Mouse (Mus musculus): ENCODE results near the gene Atxn7l2. TPM values are rescaled to one million over a fixed set of nuclear protein-coding genes. Genes with fewer than 3 reads are reported as not detected.

The Atxn7l2 gene
- polyA plus RNA-seq, 1 experiment from 2014 or later: 21.1 TPM

GRCm38 (mm10) chr3:108166486-108167211 is 44.1 kb downstream of the Atxn7l2 start:
- peak overlapping the region; percentile 72 for H3K27ac ChIP-seq
- no peak overlapping the region for H3K9ac ChIP-seq

GRCm38 (mm10) chr3:108165532-108166315 is 45.0 kb downstream of the Atxn7l2 start:
- peak overlapping the region; percentile 68 for H3K27ac ChIP-seq
- no peaks in the 10 kb centered on the region for H3K27me3 ChIP-seq (ENCODE audit: control insufficient read depth, insufficient read depth, low read length)
- H3K4me2 ChIP-seq (replicated peaks): no peak overlapping the region
- H3K4me3 ChIP-seq (replicated peaks; ENCODE audit: low read length): no peak overlapping the region
- H3K9me3 ChIP-seq (ENCODE audit: control insufficient read depth, low read length): no peaks in the 10 kb centered on the region
- 19% methylated on average over 10 of the region's 10 CpGs for WGBS
- DNase-seq (ENCODE audit: low spot score): no peak
- 0 out of 2 replicates have a peak overlapping the region, but pooled peaks have one; percentile 4 for H3K9ac ChIP-seq
- H3K36me3 ChIP-seq (replicated peaks; ENCODE audit: control insufficient read depth, insufficient read depth): no peaks in the 10 kb centered on the region
- peak; percentile 5; the same call in 1 of the 2 replicates for ATAC-seq (ENCODE audit: low FRiP score)
- peaks cover 31% of the 10 kb centered on the region for H3K4me1 ChIP-seq (replicated peaks; ENCODE audit: control insufficient read depth, insufficient read depth, low read length)

More at GRCm38 (mm10) chr3:108166486-108167211, 44.1 kb downstream of the Atxn7l2 start:
- no peak overlapping the region for H3K4me3 ChIP-seq (replicated peaks; ENCODE audit: low read length)
- H3K36me3 ChIP-seq (replicated peaks; ENCODE audit: control insufficient read depth, insufficient read depth): no peaks in the 10 kb centered on the region
- peaks cover 31% of the 10 kb centered on the region for H3K4me1 ChIP-seq (replicated peaks; ENCODE audit: control insufficient read depth, insufficient read depth, low read length)
- 4% methylated on average over 9 of the region's 11 CpGs for WGBS
- H3K4me2 ChIP-seq (replicated peaks): no peak overlapping the region
- no peaks in the 10 kb centered on the region for H3K27me3 ChIP-seq (ENCODE audit: control insufficient read depth, insufficient read depth, low read length)
- ATAC-seq (ENCODE audit: low FRiP score): peak; percentile 61
- peak; percentile 52 for DNase-seq (ENCODE audit: low spot score)
- no peaks in the 10 kb centered on the region for H3K9me3 ChIP-seq (ENCODE audit: control insufficient read depth, low read length)

GRCm38 (mm10) chr3:108164807-108165206 is 45.9 kb downstream of the Atxn7l2 start:
- DNase-seq (ENCODE audit: low spot score): peak; percentile 97
- peak overlapping the region; percentile 41 for H3K4me2 ChIP-seq (replicated peaks)
- peak overlapping the region; percentile 16; the same call in 1 of the 2 replicates for H3K9ac ChIP-seq
- H3K4me3 ChIP-seq (replicated peaks; ENCODE audit: low read length): 0 out of 2 replicates have a peak overlapping the region, but pooled peaks have one; percentile 2
- H3K27me3 ChIP-seq (ENCODE audit: control insufficient read depth, insufficient read depth, low read length): no peaks in the 10 kb centered on the region
- H3K36me3 ChIP-seq (replicated peaks; ENCODE audit: control insufficient read depth, insufficient read depth): no peaks in the 10 kb centered on the region
- H3K9me3 ChIP-seq (ENCODE audit: control insufficient read depth, low read length): no peaks in the 10 kb centered on the region
- peak overlapping the region; percentile 68 for H3K27ac ChIP-seq
- ATAC-seq (ENCODE audit: low FRiP score): peak; percentile 78
- WGBS: 12% methylated on average over 9 of the region's 9 CpGs
- H3K4me1 ChIP-seq (replicated peaks; ENCODE audit: control insufficient read depth, insufficient read depth, low read length): peaks cover 31% of the 10 kb centered on the region

GRCm38 (mm10) chr3:108164091-108164490 is 46.6 kb downstream of the Atxn7l2 start:
- Histone ChIP-seq H3K4me3 (replicated peaks; ENCODE audit: low read length) (no peak overlapping the region), H3K4me2 (replicated peaks) (no peak overlapping the region), H3K4me1 (replicated peaks; ENCODE audit: control insufficient read depth, insufficient read depth, low read length) (peaks cover 28% of the 10 kb centered on the region), H3K9ac (no peak overlapping the region), H3K36me3 (replicated peaks; ENCODE audit: control insufficient read depth, insufficient read depth) (no peaks in the 10 kb centered on the region), H3K27me3 (ENCODE audit: control insufficient read depth, insufficient read depth, low read length) (no peaks in the 10 kb centered on the region), H3K9me3 (ENCODE audit: control insufficient read depth, low read length) (no peaks in the 10 kb centered on the region), H3K27ac (no peak overlapping the region)
- no peak for DNase-seq (ENCODE audit: low spot score)
- WGBS: 71% methylated on average over 5 of the region's 5 CpGs
- ATAC-seq (ENCODE audit: low FRiP score): no peak

- Histone ChIP-seq H3K36me3 (replicated peaks; ENCODE audit: control insufficient read depth, insufficient read depth) (no peaks in the 10 kb centered on the region), H3K27ac (peak overlapping the region; percentile 71), H3K4me3 (replicated peaks; ENCODE audit: low read length) (no peak overlapping the region), H3K9me3 (ENCODE audit: control insufficient read depth, low read length) (no peaks in the 10 kb centered on the region), H3K4me1 (replicated peaks; ENCODE audit: control insufficient read depth, insufficient read depth, low read length) (peaks cover 10% of the 10 kb centered on the region; the same call in 1 of the 2 replicates), H3K4me2 (replicated peaks) (no peak overlapping the region), H3K27me3 (ENCODE audit: control insufficient read depth, insufficient read depth, low read length) (no peaks in the 10 kb centered on the region), H3K9ac (peak overlapping the region; percentile 2; the same call in 1 of the 2 replicates)
- ATAC-seq (ENCODE audit: low FRiP score) (peak; percentile 42; the same call in 1 of the 2 replicates), DNase-seq (ENCODE audit: low spot score) (no peak)
- WGBS: 55% methylated on average over 9 of the region's 9 CpGs
Observed at GRCm38 (mm10) chr3:108158383-108159037, 52.2 kb downstream of the Atxn7l2 start.

- 37% methylated on average over 4 of the region's 4 CpGs for WGBS
- Histone ChIP-seq H3K9me3 (ENCODE audit: control insufficient read depth, low read length) (no peaks in the 10 kb centered on the region), H3K27me3 (ENCODE audit: control insufficient read depth, insufficient read depth, low read length) (no peaks in the 10 kb centered on the region), H3K4me3 (replicated peaks; ENCODE audit: low read length) (peak within 1 kb of the TSS; percentile 30), H3K9ac (peak within 1 kb of the TSS; percentile 64), H3K4me1 (replicated peaks; ENCODE audit: control insufficient read depth, insufficient read depth, low read length) (peaks cover 10% of the 10 kb centered on the region; the same call in 1 of the 2 replicates), H3K27ac (peak within 1 kb of the TSS; percentile 44; the same call in 1 of the 2 replicates), H3K36me3 (replicated peaks; ENCODE audit: control insufficient read depth, insufficient read depth) (no peaks in the 10 kb centered on the region), H3K4me2 (replicated peaks) (peak within 1 kb of the TSS; percentile 49)
- ATAC-seq (ENCODE audit: low FRiP score) (no peak), DNase-seq (ENCODE audit: low spot score) (no peak)
Observed at GRCm38 (mm10) chr3:108154656-108155055, 56.1 kb downstream of the Atxn7l2 start, which contains the start of gene Gpr61. Gene Gpr61 (minus strand): TSS chr3:108154882.

GRCm38 (mm10) chr3:108152290-108152689 is 58.4 kb downstream of the Atxn7l2 start:
- 79% methylated on average over 3 of the region's 3 CpGs for WGBS

More at GRCm38 (mm10) chr3:108152290-108152689, 58.4 kb downstream of the Atxn7l2 start:
- DNase-seq (ENCODE audit: low spot score) (no peak), ATAC-seq (ENCODE audit: low FRiP score) (no peak)
- Histone ChIP-seq H3K9me3 (ENCODE audit: control insufficient read depth, low read length) (no peaks in the 10 kb centered on the region), H3K36me3 (replicated peaks; ENCODE audit: control insufficient read depth, insufficient read depth) (no peaks in the 10 kb centered on the region), H3K4me2 (replicated peaks) (no peak overlapping the region), H3K9ac (no peak overlapping the region), H3K27me3 (ENCODE audit: control insufficient read depth, insufficient read depth, low read length) (no peaks in the 10 kb centered on the region), H3K27ac (no peak overlapping the region), H3K4me1 (replicated peaks; ENCODE audit: control insufficient read depth, insufficient read depth, low read length) (no peaks in the 10 kb centered on the region), H3K4me3 (replicated peaks; ENCODE audit: low read length) (no peak overlapping the region)
